Mouse (Mus musculus) spleen, adult 2 months (tissue): ENCODE data around the gene Krt14. TPM values are rescaled to one million over a fixed set of nuclear protein-coding genes. Genes with fewer than 3 reads are reported as not detected.

ENCODE experiments used
- DNase-seq, 2 experiments: peaks; one replicate each; pipeline versions ENCODE4 v3.0.0 to v3.0.0-alpha.2; 2012 to 2021; ENCODE audit warnings: low spot score in 2 of 2, low read depth in 1 of 2
- H3K27ac ChIP-seq: fragments of 200-500 bp; 2 replicates; pipeline ENCODE4 v1.5.1; 2012; ENCODE audit warnings: low read length, inconsistent platforms; ENCODE audit not compliant: insufficient read depth
- H3K27me3 ChIP-seq: fragments of 200-500 bp; 2 replicates; pipeline ENCODE4 v1.6.1; 2012; ENCODE audit warnings: mild to moderate bottlenecking, moderate library complexity, low read length, inconsistent platforms; ENCODE audit not compliant: control insufficient read depth, insufficient read depth
- H3K36me3 ChIP-seq: fragments of 200-500 bp; 2 replicates; pipeline ENCODE4 v1.6.1; 2012; ENCODE audit warnings: mild to moderate bottlenecking, low read length, inconsistent platforms; ENCODE audit not compliant: control insufficient read depth, insufficient read depth
- H3K4me1 ChIP-seq: fragments of 200-500 bp; 2 replicates; pipeline ENCODE4 v1.6.1; 2011; ENCODE audit warnings: inconsistent platforms; ENCODE audit not compliant: control insufficient read depth, insufficient read depth, insufficient read length
- H3K4me3 ChIP-seq: fragments of 200-500 bp; 2 replicates; pipeline ENCODE4 v1.5.1; 2011; ENCODE audit warnings: mild to moderate bottlenecking, inconsistent platforms; ENCODE audit not compliant: insufficient read depth, insufficient read length; ENCODE audit errors: extremely low read depth
- CTCF ChIP-seq: fragments of 200-500 bp; IDR thresholded peaks from 2 replicates; pipeline ENCODE4 v1.5.1; 2011; ENCODE audit warnings: mild to moderate bottlenecking, inconsistent platforms; ENCODE audit not compliant: insufficient read depth, insufficient read length, insufficient replicate concordance; ENCODE audit errors: extremely low read depth
- POLR2A ChIP-seq: fragments of 200-500 bp; IDR thresholded peaks from 2 replicates; pipeline ENCODE4 v1.6.1; 2011; ENCODE audit warnings: low read depth, low read length, inconsistent platforms
- WGBS: fragments of 180-500 bp; shearing (Covaris S2); methylation state at CpG from one replicate; pipeline ENCODE4 v1.1.7; 2018; 5-methylcytosine and 5-hydroxymethylcytosine counted together
- polyA plus RNA-seq: library from polyadenylated mRNA; depleted of rRNA; stranded (reverse); fragments of >200 nt; gene quantifications from 2 replicates; pipeline ENCODE4 v1.2.3, GENCODE M21; 2012; rRNA removed

Gene Krt14
- polyA plus RNA-seq, 1 experiment, result not detected

GRCm38 (mm10) chr11:100168071-100168470 is 39.3 kb downstream of the Krt14 start:
- H3K4me3 ChIP-seq, result no peak overlapping the region
- H3K27me3 ChIP-seq, result no peaks in the 10 kb centered on the region
- no peak for DNase-seq
- WGBS, result 79% methylated on average over 8 of the region's 8 CpGs
- H3K36me3 ChIP-seq, result no peaks in the 10 kb centered on the region
- no peak overlapping the region for H3K27ac ChIP-seq
- no peak for TF ChIP-seq CTCF
- H3K4me1 ChIP-seq, result no peaks in the 10 kb centered on the region

DNA sequence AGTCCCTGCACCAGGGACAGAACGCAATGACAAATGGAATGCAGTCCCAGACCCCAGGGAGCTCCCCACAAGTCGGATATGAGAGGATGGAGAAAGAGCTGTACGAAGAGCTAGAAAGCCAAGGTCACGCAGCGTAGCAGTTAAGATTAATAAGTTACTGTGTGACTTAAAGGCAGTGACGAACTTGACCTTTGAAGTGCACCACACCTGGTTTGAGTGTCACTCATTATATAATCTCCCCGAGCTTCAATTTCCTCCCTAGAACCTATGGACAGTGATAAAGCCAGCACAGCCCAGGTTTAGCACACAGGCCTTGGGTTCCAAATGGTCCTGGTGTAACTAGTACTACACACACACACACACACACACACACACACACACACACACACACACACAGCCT is 43.0 kb downstream of the Krt14 start:
- no peaks in the 10 kb centered on the region for H3K27me3 ChIP-seq
- DNase-seq, result no peak
- H3K36me3 ChIP-seq, result no peaks in the 10 kb centered on the region
- 68% methylated on average over 7 of the region's 7 CpGs for WGBS
- no peak overlapping the region for H3K4me3 ChIP-seq
- no peak for TF ChIP-seq CTCF
- no peak for TF ChIP-seq POLR2A
- H3K27ac ChIP-seq, result no peak overlapping the region
- H3K4me1 ChIP-seq, result no peaks in the 10 kb centered on the region

DNA sequence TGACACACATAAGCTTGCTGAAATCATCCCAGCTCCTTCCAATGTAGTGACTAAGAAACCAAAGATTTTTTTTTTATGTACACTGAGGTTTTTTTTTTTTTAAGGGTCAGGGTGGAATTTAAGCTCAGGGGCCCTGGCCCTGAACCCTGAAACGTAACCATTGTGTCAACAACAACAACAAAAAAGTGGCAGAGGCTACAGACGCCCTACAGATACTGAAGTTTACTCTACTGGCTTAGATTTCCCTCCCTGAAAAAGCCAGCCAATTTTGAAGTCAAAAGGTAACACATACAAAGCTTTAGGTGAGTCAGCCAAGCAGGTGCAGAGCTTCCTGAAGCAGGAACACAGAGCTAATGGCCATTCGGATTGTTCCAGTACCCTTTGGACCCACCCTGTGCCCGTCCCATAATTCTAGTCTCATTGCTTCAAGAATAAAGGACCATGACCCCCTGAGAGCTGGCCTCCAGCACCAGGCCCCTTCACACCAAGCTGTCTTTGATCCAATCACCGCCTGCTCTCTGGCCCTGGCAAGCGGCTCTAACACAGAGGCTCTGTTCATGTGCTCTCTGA is 49.4 kb downstream of the Krt14 start:
- Histone ChIP-seq H3K36me3 (no peaks in the 10 kb centered on the region), H3K27ac (no peak overlapping the region), H3K4me3 (no peak overlapping the region), H3K4me1 (no peaks in the 10 kb centered on the region), H3K27me3 (no peaks in the 10 kb centered on the region)
- DNase-seq, result no peak
- TF ChIP-seq CTCF (no peak), POLR2A (no peak)
- 78% methylated on average over 6 of the region's 6 CpGs for WGBS

DNA sequence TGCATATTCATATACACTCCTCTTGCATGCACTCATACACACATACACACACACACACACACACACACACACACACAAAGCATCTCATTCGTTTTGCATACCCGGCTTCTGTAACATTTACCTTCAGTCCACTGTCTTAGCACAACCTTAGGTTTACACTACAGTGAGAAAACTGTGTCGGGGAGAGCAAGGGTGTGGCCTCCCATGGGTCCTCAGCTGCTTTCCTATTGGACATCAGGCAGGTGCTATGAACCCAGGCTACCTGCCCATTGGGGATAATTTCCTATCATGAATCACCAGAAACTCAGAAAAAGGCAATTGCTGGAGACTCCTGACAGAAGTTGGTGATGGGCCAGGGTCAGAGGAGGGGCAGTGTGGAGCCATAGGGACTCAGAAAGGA is 50.0 kb downstream of the Krt14 start:
- Histone ChIP-seq H3K36me3 (no peaks in the 10 kb centered on the region), H3K4me3 (no peak overlapping the region), H3K27ac (no peak overlapping the region), H3K4me1 (no peaks in the 10 kb centered on the region), H3K27me3 (no peaks in the 10 kb centered on the region)
- no peak for TF ChIP-seq POLR2A
- no peak for TF ChIP-seq CTCF
- WGBS, result 74% methylated on average over 3 of the region's 3 CpGs
- DNase-seq, result no peak

GRCm38 (mm10) chr11:100155497-100156255 is 51.7 kb downstream of the Krt14 start:
- 74% methylated on average over 8 of the region's 8 CpGs for WGBS

More at GRCm38 (mm10) chr11:100155497-100156255, 51.7 kb downstream of the Krt14 start:
- no peak overlapping the region for H3K4me3 ChIP-seq
- TF ChIP-seq POLR2A, result no peak
- TF ChIP-seq CTCF, result no peak
- H3K36me3 ChIP-seq, result no peaks in the 10 kb centered on the region
- H3K27ac ChIP-seq, result no peak overlapping the region
- no peaks in the 10 kb centered on the region for H3K4me1 ChIP-seq
- no peak for DNase-seq
- no peaks in the 10 kb centered on the region for H3K27me3 ChIP-seq

Other genes starting within 250 kb of the Krt14 start
- gene Krtap29-1, start 228.5 kb downstream of the Krt14 start, polyA plus RNA-seq, result not detected in 2 replicates
- not detected in 2 replicates for gene Krtap16-1, start 221.0 kb downstream of the Krt14 start, polyA plus RNA-seq
- not detected in 2 replicates for gene Krtap17-1, start 213.6 kb downstream of the Krt14 start, polyA plus RNA-seq
- not detected in 2 replicates for gene Krt33a, start 191.3 kb downstream of the Krt14 start, polyA plus RNA-seq
- gene Krt33b, start 177.7 kb downstream of the Krt14 start, polyA plus RNA-seq, result not detected in 2 replicates
- gene Krt34, start 166.0 kb downstream of the Krt14 start, polyA plus RNA-seq, result not detected in 2 replicates
- not detected in 2 replicates for gene Krt31, start 157.0 kb downstream of the Krt14 start, polyA plus RNA-seq
- gene Krt32, start 119.3 kb downstream of the Krt14 start, polyA plus RNA-seq, result not detected in 2 replicates
- not detected in 2 replicates for gene Krt35, start 111.3 kb downstream of the Krt14 start, polyA plus RNA-seq
- not detected in 2 replicates for gene Krt36, start 101.9 kb downstream of the Krt14 start, polyA plus RNA-seq
- 0.08 TPM in 1 of 2 replicates, not detected in the other for gene Krt13, start 86.0 kb downstream of the Krt14 start, polyA plus RNA-seq
- not detected in 2 replicates for gene Krt15, start 71.6 kb downstream of the Krt14 start, polyA plus RNA-seq
- gene Krt19, start 58.9 kb downstream of the Krt14 start, polyA plus RNA-seq, result 3.2 and 4.9 TPM in 2 replicates
- gene Krt9, start 14.3 kb downstream of the Krt14 start, polyA plus RNA-seq, result not detected in 2 replicates
- gene Krt16, start 41.4 kb upstream of the Krt14 start, polyA plus RNA-seq, result not detected in 2 replicates
- gene Krt17, start 53.5 kb upstream of the Krt14 start, polyA plus RNA-seq, result not detected in 2 replicates
- gene Krt42, start 62.3 kb upstream of the Krt14 start, polyA plus RNA-seq, result not detected in 2 replicates
- gene Eif1, start 112.3 kb upstream of the Krt14 start, polyA plus RNA-seq, result 74.0 and 83.2 TPM in 2 replicates
- not detected in 2 replicates for gene Gast, start 126.9 kb upstream of the Krt14 start, polyA plus RNA-seq
- 22.0 and 24.7 TPM in 2 replicates for gene Hap1, start 148.6 kb upstream of the Krt14 start, polyA plus RNA-seq
- gene Jup, start 190.2 kb upstream of the Krt14 start, polyA plus RNA-seq, result 84.5 and 91.6 TPM in 2 replicates
- 6.7 and 11.1 TPM in 2 replicates for gene P3h4, start 207.3 kb upstream of the Krt14 start, polyA plus RNA-seq
- gene Fkbp10, start 208.1 kb upstream of the Krt14 start, polyA plus RNA-seq, result 14.9 and 16.7 TPM in 2 replicates
- 28.8 and 40.8 TPM in 2 replicates for gene Nt5c3b, start 234.3 kb upstream of the Krt14 start, polyA plus RNA-seq
- 0.18 and 0.27 TPM in 2 replicates for gene Klhl10, start 234.4 kb upstream of the Krt14 start, polyA plus RNA-seq